Mouse (Mus musculus): ENCODE data around the gene Apob.
"Not testable (repeated sequence)": the region's sequence is repeated elsewhere in the genome, so short reads cannot be mapped to it uniquely, and the experiment has no call there.

Apob gene

GRCm38 (mm10) chr12:7977466-7978189, at the start of gene Apob:
Gene Apob (plus strand): TSS chr12:7977648.
- no peak for DNase-seq

DNA sequence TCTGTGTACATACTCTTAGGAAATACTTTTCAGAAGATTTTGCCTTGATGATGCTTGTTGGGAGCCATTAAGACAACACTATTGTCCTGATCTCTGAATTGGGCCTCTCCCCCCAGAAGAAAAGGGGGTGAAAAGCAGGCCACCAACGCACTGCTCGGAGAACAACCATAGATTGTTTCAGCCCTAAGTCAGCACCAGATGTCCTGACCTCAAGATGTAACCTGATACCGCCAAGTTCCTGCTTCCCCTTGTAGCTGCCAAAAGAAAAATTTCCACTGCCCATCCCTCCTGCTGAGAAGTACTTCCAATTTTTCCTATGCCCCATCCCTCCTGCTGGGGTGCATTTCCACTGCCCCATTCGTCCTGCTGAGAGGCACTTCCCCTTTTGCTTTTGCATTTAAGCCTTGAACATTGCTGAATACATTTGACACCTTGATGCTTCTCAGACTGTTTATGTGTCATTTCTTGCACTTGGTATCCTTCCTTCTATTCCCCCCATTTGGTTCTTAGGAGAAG, 45.0 kb upstream of the Apob start:
- no peak for DNase-seq

GRCm38 (mm10) chr12:7950098-7950745, 27.2 kb upstream of the Apob start:
- DNase-seq: no peak

DNA sequence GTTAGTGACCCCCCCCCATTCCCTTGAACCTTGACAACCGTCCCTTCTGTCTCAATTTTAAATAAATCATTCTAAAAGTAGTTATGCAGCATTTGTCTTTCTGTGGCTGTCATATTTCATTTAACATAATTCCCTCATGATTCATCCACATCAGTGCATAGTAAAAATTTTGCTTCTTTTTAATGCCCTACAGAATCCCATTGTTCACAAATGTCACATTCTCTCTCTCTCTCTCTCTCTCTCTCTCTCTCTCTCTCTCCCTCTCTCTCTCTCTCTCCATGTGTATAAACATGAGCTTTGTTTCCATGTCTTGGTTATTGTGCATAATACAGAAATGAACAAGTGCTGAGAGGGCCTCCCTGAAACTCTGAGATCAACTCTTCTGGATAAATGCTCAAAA, 18.6 kb upstream of the Apob start:
- no peak for DNase-seq

- DNase-seq: no peak
Observed at GRCm38 (mm10) chr12:7959310-7959918, 18.0 kb upstream of the Apob start.

- no peak for DNase-seq
Observed at GRCm38 (mm10) chr12:7962314-7962927, 15.0 kb upstream of the Apob start.

DNA sequence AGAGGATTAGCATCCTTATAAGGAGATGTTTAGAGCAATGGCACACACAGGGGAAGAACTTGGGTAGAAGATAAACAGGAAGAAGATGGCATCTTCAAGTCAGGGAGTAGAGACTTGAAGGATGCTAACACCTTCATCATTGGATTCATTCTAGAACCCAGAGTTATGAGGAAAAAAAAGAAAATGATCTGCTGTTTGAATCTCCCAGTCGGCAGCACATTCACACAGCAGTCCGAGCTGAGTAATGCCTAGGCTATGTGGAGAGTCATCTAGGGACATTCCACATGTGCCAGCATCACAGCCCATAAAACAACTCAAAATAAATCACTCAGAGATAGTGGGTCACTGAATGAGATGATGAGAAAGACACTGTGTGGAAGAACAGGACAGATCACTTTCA, 10.2 kb upstream of the Apob start:
- DNase-seq: no peak

- DNase-seq: no peak
Observed at GRCm38 (mm10) chr12:7970301-7970700, 7.1 kb upstream of the Apob start.

GRCm38 (mm10) chr12:7970817-7971216, 6.6 kb upstream of the Apob start:
- DNase-seq: no peak

DNA sequence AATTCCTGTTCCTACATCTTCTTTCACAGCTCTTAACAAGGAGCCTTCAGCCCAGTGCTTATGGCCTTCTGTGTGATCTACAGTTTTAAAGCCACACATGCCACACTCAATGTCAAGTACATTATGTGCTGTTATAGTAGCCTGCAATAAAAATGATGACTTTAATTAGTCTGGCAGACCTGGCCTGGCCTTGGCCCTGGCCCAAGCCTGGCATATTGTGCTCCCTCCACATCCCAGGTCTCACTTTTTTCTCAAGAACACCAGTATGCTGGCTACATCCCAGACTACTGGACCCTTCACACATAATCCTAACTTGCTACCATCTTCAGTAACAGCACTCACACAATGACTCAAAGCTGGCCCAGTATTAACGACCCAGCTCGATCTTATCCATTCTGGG, 5.7 kb upstream of the Apob start:
- DNase-seq: no peak

DNA sequence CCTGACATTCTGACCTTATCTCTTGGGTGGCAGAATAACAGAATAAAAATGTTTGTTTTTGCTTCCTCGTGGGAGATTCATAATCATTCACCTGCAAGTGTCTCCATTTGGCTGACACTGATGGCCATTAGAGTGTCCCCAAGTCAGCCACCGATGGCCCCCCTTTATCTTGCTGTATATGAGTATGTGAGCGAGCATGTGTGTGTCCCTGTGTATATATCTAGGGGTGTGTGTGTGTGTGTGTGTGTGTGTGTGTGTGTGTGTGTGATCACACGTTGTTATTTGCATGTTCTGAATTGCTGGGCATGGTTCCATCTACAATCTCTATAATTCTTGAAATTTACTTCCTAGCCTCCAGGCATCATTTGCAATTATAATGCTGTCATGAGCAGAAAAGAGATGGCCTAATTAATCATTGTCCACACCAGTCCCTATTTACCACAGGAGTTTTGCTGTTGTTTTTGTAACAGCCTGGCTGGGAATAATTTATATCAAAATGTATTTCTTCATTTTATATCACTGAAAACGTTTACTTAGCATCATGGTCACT, 3.6 kb upstream of the Apob start:
- DNase-seq: no peak

- DNase-seq: peak; percentile 68
Observed at GRCm38 (mm10) chr12:7978190-7978884, 889 bp downstream of the Apob start.

DNA sequence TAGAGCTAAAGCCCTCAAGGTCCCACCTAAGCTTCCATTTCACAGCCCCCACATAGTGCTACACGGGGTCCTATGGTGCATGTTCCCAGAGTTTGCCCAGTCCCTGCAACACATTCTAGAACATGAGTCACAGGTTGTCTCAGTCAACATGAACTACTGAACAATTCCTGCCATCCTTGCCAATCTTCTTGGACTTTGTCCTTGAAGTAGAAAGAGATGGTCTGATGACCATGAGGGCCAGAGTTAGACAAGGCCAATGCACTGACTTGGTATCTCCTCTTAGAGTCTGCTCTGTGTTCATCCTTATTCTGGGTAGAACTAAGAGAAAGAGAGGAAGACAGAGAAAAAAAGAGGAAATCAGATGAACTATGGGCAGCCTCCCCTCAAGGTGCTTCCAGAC, 7.0 kb downstream of the Apob start:
- DNase-seq: no peak

GRCm38 (mm10) chr12:7990804-7991203, 13.4 kb downstream of the Apob start:
- DNase-seq: peak; percentile 15

- no peak for DNase-seq
Observed at GRCm38 (mm10) chr12:7991570-7991969, 14.1 kb downstream of the Apob start.

- no peak for DNase-seq
Observed at GRCm38 (mm10) chr12:8020931-8021330, 43.5 kb downstream of the Apob start.

DNA sequence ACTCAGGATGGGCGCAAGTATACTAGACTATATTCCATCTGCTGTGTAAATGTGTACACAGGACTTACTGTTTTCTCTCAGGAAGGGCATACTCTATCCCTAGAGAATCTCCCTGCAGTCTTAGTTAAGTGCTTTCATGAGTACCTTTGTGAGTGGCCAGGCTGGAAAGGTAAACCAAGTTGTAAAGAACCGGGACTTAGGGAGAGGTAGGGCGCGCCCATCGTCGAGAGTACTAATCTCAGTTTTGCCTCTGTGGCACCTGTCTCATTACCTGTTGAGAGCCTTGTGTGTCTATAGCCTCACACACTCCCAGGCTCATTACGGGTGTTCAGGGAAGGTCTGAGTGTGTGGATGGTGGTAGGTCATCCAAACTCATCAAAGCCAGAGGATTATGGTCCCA, 52.1 kb downstream of the Apob start:
- no peak for DNase-seq

DNA sequence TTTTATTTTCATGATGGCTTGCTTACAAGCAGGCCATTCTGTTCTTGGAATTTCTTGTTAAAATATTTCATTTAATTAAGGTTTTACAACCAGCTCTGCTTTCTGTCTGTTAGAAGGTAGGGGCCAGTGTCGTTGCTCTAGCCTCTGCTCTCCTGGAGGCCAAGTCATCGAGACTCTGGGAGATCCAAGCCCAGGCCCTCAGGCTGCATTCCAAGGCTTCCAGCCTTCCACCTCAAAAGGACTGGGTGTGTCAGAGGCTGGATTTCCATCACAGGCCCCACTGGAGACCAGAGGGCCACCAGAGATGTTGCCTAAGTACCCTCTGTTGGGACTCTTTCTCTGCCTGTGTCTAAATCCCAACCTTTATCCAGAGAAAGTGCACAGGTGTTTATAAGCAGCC, 52.6 kb downstream of the Apob start:
- DNase-seq: no peak

GRCm38 (mm10) chr12:8031169-8031568, 53.7 kb downstream of the Apob start:
- not testable (repeated sequence) for DNase-seq

DNA sequence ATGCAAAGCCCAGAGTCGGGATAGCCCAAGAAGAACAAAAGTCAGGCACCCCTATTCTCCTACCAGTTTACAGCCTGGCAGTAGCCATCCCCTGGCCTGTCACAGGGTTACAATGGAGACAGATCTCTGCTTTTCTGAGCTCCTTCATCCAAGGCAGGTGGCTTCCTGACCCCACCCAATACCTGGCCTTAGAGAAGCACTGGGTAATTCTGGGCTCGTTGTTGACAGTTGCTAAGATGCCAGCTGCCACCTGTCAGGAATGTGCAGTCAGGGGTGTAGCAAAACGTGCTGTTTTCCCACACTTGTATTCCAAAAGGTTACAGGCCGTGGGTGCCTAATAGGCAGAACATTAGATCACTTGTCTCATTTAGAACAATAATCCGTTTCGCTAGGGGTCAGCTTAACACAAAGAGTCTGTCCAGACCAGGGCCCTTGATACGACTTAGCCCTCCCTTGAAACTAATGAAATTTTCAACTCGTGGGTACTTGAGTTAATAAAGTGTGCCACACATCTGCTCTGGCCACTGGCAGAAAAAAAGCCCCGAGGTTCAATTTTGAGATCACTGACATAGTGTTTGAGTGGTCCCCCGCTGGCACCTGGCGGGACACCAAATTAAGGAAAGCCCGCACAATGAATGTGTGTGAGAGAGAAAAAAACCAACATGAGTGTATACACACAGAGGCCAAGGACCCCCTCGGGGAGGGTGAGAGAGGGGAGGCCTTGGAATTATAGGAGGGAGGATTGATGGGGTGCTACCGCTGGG, 54.3 kb downstream of the Apob start:
- DNase-seq: no peak

- DNase-seq: no peak
Observed at GRCm38 (mm10) chr12:8032359-8032755, 54.9 kb downstream of the Apob start.

Data from right cerebral cortex, postnatal 14 days (tissue).